Mouse (Mus musculus): ENCODE results near the gene 2610021A01Rik. TPM values are rescaled to one million over a fixed set of nuclear protein-coding genes. Genes with fewer than 3 reads are reported as not detected.
A peak's percentile ranks its signal among the peaks of the same experiment; 100 is the strongest.
"Not testable (repeated sequence)": the region's sequence is repeated elsewhere in the genome, so short reads cannot be mapped to it uniquely, and the experiment has no call there.

The 2610021A01Rik gene
- polyA plus RNA-seq, 2 experiments: 4.0 to 5.5 TPM

GRCm38 (mm10) chr7:41598615-41599014 lies 415 bp upstream of the 2610021A01Rik start:
- peak overlapping the region; percentile 81 for H3K4me2 ChIP-seq (ENCODE audit: low read depth)
- TF ChIP-seq EP300 (IDR thresholded peaks at IDR 0.05; ENCODE audit: low read depth) (no peak), CTCF (IDR thresholded peaks at IDR 0.05; ENCODE audit: low read depth) (no peak)
- no peak overlapping the region for H3K27ac ChIP-seq
- no peak for ATAC-seq (ENCODE audit: insufficient read depth)
- peaks cover 0 to 5% of the 10 kb centered on the region in 2 experiments; a peak in 1 of 4 replicates for H3K4me1 ChIP-seq (replicated peaks; ENCODE audit: control insufficient read depth in 2 of 2, insufficient read depth in 2 of 2, low read length in 1 of 2)
- no peaks in the 10 kb centered on the region for H3K9me3 ChIP-seq (ENCODE audit: control insufficient read depth, low read length)
- no peaks in the 10 kb centered on the region for H3K27me3 ChIP-seq (ENCODE audit: control insufficient read depth, insufficient read depth, low read length)
- WGBS (ENCODE audit: insufficient replicate concordance): 48% methylated on average over 5 of the region's 5 CpGs
- no peak for DNase-seq (ENCODE audit: low read depth in 3 of 3, low spot score in 3 of 3)
- H3K9ac ChIP-seq (replicated peaks): no peak overlapping the region; the same call in 1 of the 2 replicates
- no peaks in the 10 kb centered on the region for H3K36me3 ChIP-seq (replicated peaks; ENCODE audit: control insufficient read depth, insufficient read depth, low read depth)
- H3K4me3 ChIP-seq (ENCODE audit: insufficient read depth in 1 of 2, low read depth in 2 of 2, low read length in 2 of 2): peak overlapping the region; percentile 77 to 95

GRCm38 (mm10) chr7:41599932-41600548 lies 1.0 kb downstream of the 2610021A01Rik start:
- Histone ChIP-seq H3K9me3 (ENCODE audit: control insufficient read depth, low read length) (no peaks in the 10 kb centered on the region), H3K36me3 (replicated peaks; ENCODE audit: control insufficient read depth, insufficient read depth, low read depth) (no peaks in the 10 kb centered on the region), H3K9ac (replicated peaks) (peak overlapping the region; percentile 80), H3K27ac (no peak overlapping the region), H3K4me1 (replicated peaks; ENCODE audit: control insufficient read depth in 2 of 2, insufficient read depth in 2 of 2, low read length in 1 of 2) (peaks cover 0 to 5% of the 10 kb centered on the region in 2 experiments; a peak in 1 of 4 replicates), H3K4me3 (ENCODE audit: insufficient read depth in 1 of 2, low read depth in 2 of 2, low read length in 2 of 2) (peak overlapping the region; percentile 77 to 95), H3K27me3 (ENCODE audit: control insufficient read depth, insufficient read depth, low read length) (no peaks in the 10 kb centered on the region), H3K4me2 (ENCODE audit: low read depth) (peak overlapping the region; percentile 81)
- DNase-seq (ENCODE audit: low read depth in 3 of 3, low spot score in 3 of 3) (no peak), ATAC-seq (ENCODE audit: insufficient read depth) (no peak)
- 21% methylated on average over 3 of the region's 3 CpGs for WGBS (ENCODE audit: insufficient replicate concordance)
- TF ChIP-seq CTCF (IDR thresholded peaks at IDR 0.05; ENCODE audit: low read depth) (no peak), EP300 (IDR thresholded peaks at IDR 0.05; ENCODE audit: low read depth) (no peak)

- no peak overlapping the region for H3K27ac ChIP-seq
- peaks cover 11% of the 10 kb centered on the region for H3K36me3 ChIP-seq (replicated peaks; ENCODE audit: control insufficient read depth, insufficient read depth, low read depth)
- ATAC-seq (ENCODE audit: insufficient read depth) (peak; percentile 52; the same call in 1 of the 2 replicates), DNase-seq (ENCODE audit: low read depth in 3 of 3, low spot score in 3 of 3) (no peak)
- H3K4me3 ChIP-seq (ENCODE audit: insufficient read depth in 1 of 2, low read depth in 2 of 2, low read length in 2 of 2): no peak overlapping the region
- no peak overlapping the region for H3K9ac ChIP-seq (replicated peaks)
- no peaks in the 10 kb centered on the region for H3K27me3 ChIP-seq (ENCODE audit: control insufficient read depth, insufficient read depth, low read length)
- no peaks in the 10 kb centered on the region for H3K9me3 ChIP-seq (ENCODE audit: control insufficient read depth, low read length)
- whole genome bisulfite sequencing (ENCODE audit: insufficient replicate concordance): 38% methylated on average over 3 of the region's 3 CpGs
- H3K4me1 ChIP-seq (replicated peaks; ENCODE audit: control insufficient read depth in 2 of 2, insufficient read depth in 2 of 2, low read length in 1 of 2): peaks cover 0 to 2% of the 10 kb centered on the region in 2 experiments; a peak in 1 of 4 replicates
- no peak overlapping the region for H3K4me2 ChIP-seq (ENCODE audit: low read depth)
- TF ChIP-seq EP300 (IDR thresholded peaks at IDR 0.05; ENCODE audit: low read depth) (no peak), CTCF (IDR thresholded peaks at IDR 0.05; ENCODE audit: low read depth) (no peak)
These were observed 12.6 kb downstream of the 2610021A01Rik start for GRCm38 (mm10) chr7:41611654-41612053.

- 82% methylated on average over 1 of the region's 1 CpGs for WGBS (ENCODE audit: insufficient replicate concordance)
- not testable (repeated sequence) for H3K4me2 ChIP-seq (ENCODE audit: low read depth); H3K4me1 ChIP-seq (replicated peaks; ENCODE audit: control insufficient read depth in 2 of 2, insufficient read depth in 2 of 2, low read length in 1 of 2); H3K9ac ChIP-seq (replicated peaks); H3K27ac ChIP-seq; H3K9me3 ChIP-seq (ENCODE audit: control insufficient read depth, low read length); DNase-seq (ENCODE audit: low read depth in 3 of 3, low spot score in 3 of 3); H3K27me3 ChIP-seq (ENCODE audit: control insufficient read depth, insufficient read depth, low read length); ATAC-seq (ENCODE audit: insufficient read depth); H3K4me3 ChIP-seq (ENCODE audit: insufficient read depth in 1 of 2, low read depth in 2 of 2, low read length in 2 of 2)
- H3K36me3 ChIP-seq (replicated peaks; ENCODE audit: control insufficient read depth, insufficient read depth, low read depth): peaks cover 11% of the 10 kb centered on the region
These were observed 17.2 kb downstream of the 2610021A01Rik start for GRCm38 (mm10) chr7:41616241-41616640.

GRCm38 (mm10) chr7:41632409-41633220 lies 33.6 kb downstream of the 2610021A01Rik start, which contains the start of gene Zfp788:
Zfp788 (plus strand) TSS chr7:41633203.
- Histone ChIP-seq H3K9me3 (ENCODE audit: control insufficient read depth, low read length) (no peaks in the 10 kb centered on the region), H3K4me1 (replicated peaks; ENCODE audit: control insufficient read depth in 2 of 2, insufficient read depth in 2 of 2, low read length in 1 of 2) (peaks cover 5% of the 10 kb centered on the region in 2 experiments; a peak in 2 of 4 replicates), H3K4me2 (ENCODE audit: low read depth) (peak within 1 kb of the TSS; percentile 91), H3K9ac (replicated peaks) (peak within 1 kb of the TSS; percentile 72), H3K27ac (peak within 1 kb of the TSS; percentile 87), H3K4me3 (ENCODE audit: insufficient read depth in 1 of 2, low read depth in 2 of 2, low read length in 2 of 2) (peak within 1 kb of the TSS; percentile 77 to 99), H3K36me3 (replicated peaks; ENCODE audit: control insufficient read depth, insufficient read depth, low read depth) (no peaks in the 10 kb centered on the region), H3K27me3 (ENCODE audit: control insufficient read depth, insufficient read depth, low read length) (no peaks in the 10 kb centered on the region)
- ATAC-seq (ENCODE audit: insufficient read depth) (peak; percentile 92), DNase-seq (ENCODE audit: low read depth in 3 of 3, low spot score in 3 of 3) (peak; percentile 79 to 84 (median 81))
- WGBS (ENCODE audit: insufficient replicate concordance): 2% methylated on average over 27 of the region's 27 CpGs
- TF ChIP-seq CTCF (IDR thresholded peaks at IDR 0.05; ENCODE audit: low read depth) (peak; percentile 89), EP300 (IDR thresholded peaks at IDR 0.05; ENCODE audit: low read depth) (no peak)
